ENCODE assay signal across 25 mouse cellular contexts in the genomic region with DNA sequence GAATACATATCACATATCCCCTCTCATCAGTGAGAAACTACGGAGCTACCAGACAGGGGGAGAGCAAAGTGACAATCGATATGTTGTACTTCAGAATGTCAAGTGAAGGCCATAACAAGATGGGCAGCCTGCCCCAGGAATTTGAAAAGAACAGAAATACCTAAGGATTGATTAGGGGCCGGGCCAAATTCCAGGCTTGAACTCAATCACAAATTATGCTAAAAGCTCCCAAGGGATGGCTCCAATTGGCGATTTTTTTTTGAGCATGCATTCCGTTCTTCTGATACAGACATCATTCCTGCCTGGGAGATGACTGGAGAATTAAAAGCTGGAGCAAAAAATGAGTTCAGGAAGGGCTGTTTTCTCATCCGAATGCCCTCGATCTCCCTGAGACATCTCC.
A peak's percentile ranks its signal among the peaks of the same experiment; 100 is the strongest.
DNase-seq lines count a peak whose midpoint lies in the region; ATAC-seq lines count a peak whose summit lies in the region.
"Had no signal": no experiment of that assay in that cellular context is flagged by ENCODE, and none has a peak within 500 bp of the region (broad histone marks: within the 10 kb centered on the region; RNA-seq: fewer than 3 reads in every experiment).

No protein-coding gene starts in this region.

- H3K4me1 ChIP-seq in embryonic facial prominence, embryonic 11.5 days (ENCODE audit: control insufficient read depth, insufficient read depth, low read length), result peaks cover 4% of the 10 kb centered on the region; the same call in 1 of the 2 replicates

- H3K27ac ChIP-seq in embryonic facial prominence, embryonic 11.5 days (replicated peaks; ENCODE audit: low read depth, low read length), result no peak overlapping the region
- H3K27ac ChIP-seq: heart, embryonic 10.5 days; heart, embryonic 15.5 days; hindbrain, embryonic 14.5 days; liver, embryonic 15.5 days had no signal

- DNase-seq in embryo, embryonic 11 days, result peak; percentile 38
- DNase-seq in embryo, embryonic 10.5 days (ENCODE audit: low spot score), result no peak
- peak; percentile 24 to 48 for DNase-seq in kidney, postnatal 4 days
- DNase-seq in kidney, postnatal 36 days, result no peak
- peak; percentile 61 for DNase-seq in embryonic facial prominence, embryonic 11.5 days (ENCODE audit: low spot score)
- DNase-seq: cerebellum, adult 11-12 months; cerebellum, adult 9-11 months; forebrain, postnatal 0 days; gastrocnemius, postnatal 10 days; kidney, postnatal 25 days; layer of hippocampus, postnatal 36 days; liver; lung, embryonic 14.5 days; lung, postnatal 14 days; right cerebral cortex, adult 18-20 months; spleen, adult 18-20 months; thymus, postnatal 14 days had no signal

- H3K9me3 ChIP-seq in embryonic facial prominence, embryonic 11.5 days (replicated peaks; ENCODE audit: control insufficient read depth, low read length), result peaks cover 2% of the 10 kb centered on the region; the same call in 1 of the 2 replicates
- H3K9me3 ChIP-seq: heart, embryonic 10.5 days; heart, embryonic 15.5 days; liver, embryonic 15.5 days; midbrain, embryonic 12.5 days had no signal

- WGBS in embryonic facial prominence, embryonic 11.5 days, result 43% methylated on average over 7 of the region's 7 CpGs

- H3K36me3 ChIP-seq in embryonic facial prominence, embryonic 11.5 days (replicated peaks; ENCODE audit: control insufficient read depth, insufficient read depth, low read depth, low read length), result no peaks in the 10 kb centered on the region
- H3K36me3 ChIP-seq: heart, embryonic 10.5 days; heart, embryonic 15.5 days; liver, embryonic 15.5 days; midbrain, embryonic 12.5 days had no signal

- no peak overlapping the region for H3K4me3 ChIP-seq in embryonic facial prominence, embryonic 11.5 days (ENCODE audit: low read depth, low read length)
- H3K4me3 ChIP-seq: heart, embryonic 10.5 days; heart, embryonic 15.5 days; liver, embryonic 15.5 days; midbrain, embryonic 12.5 days had no signal

- no peak overlapping the region for H3K4me2 ChIP-seq in embryonic facial prominence, embryonic 11.5 days (ENCODE audit: low read depth, low read length)
- H3K4me2 ChIP-seq: heart, embryonic 15.5 days; hindbrain, embryonic 14.5 days; liver, embryonic 15.5 days; lung, embryonic 14.5 days; midbrain, embryonic 12.5 days had no signal

- no peak overlapping the region for H3K9ac ChIP-seq in embryonic facial prominence, embryonic 11.5 days (replicated peaks; ENCODE audit: low read length)
- H3K9ac ChIP-seq: forebrain, postnatal 0 days; heart, embryonic 15.5 days; hindbrain, embryonic 14.5 days; liver, embryonic 15.5 days; lung, embryonic 14.5 days; midbrain, embryonic 12.5 days had no signal

- no peak for ATAC-seq in embryonic facial prominence, embryonic 11.5 days (replicated peaks; ENCODE audit: insufficient number of reproducible peaks, low FRiP score, low TSS enrichment, low read depth)
- no peak for ATAC-seq in erythroid progenitor cell, adult 5-6 weeks (replicated peaks; ENCODE audit: low FRiP score, poor library complexity, severe bottlenecking)
- ATAC-seq in CD4-positive, CD25-positive, alpha-beta regulatory T cell, adult 4 months, result no peak
- ATAC-seq: forebrain, postnatal 0 days; intestine, postnatal 0 days had no signal

- H3K27me3 ChIP-seq in embryonic facial prominence, embryonic 11.5 days (ENCODE audit: control insufficient read depth, insufficient read depth, low read length), result no peaks in the 10 kb centered on the region
- H3K27me3 ChIP-seq: heart, embryonic 15.5 days; liver, embryonic 15.5 days; midbrain, embryonic 12.5 days had no signal

Comparison
In these comparisons a context has a peak if more than half of its experiments do, and no peak if none do; other contexts are left out.
1. DNase-seq: peak in embryo, embryonic 11 days (single experiment), kidney, postnatal 4 days (2 of 2) and embryonic facial prominence, embryonic 11.5 days (single experiment); none in embryo, embryonic 10.5 days (single experiment) and kidney, postnatal 36 days (0 of 2).